Mouse (Mus musculus): ENCODE measurements at regions not wholly inside any gene's neighbourhood (a gene's known extent, or its start where the extent isn't known, plus 50 kb on each side); places are given as distances from the start of the nearest gene placed in this dataset.
"Not testable (repeated sequence)": the region's sequence is repeated elsewhere in the genome, so short reads cannot be mapped to it uniquely, and the experiment has no call there.

DNA sequence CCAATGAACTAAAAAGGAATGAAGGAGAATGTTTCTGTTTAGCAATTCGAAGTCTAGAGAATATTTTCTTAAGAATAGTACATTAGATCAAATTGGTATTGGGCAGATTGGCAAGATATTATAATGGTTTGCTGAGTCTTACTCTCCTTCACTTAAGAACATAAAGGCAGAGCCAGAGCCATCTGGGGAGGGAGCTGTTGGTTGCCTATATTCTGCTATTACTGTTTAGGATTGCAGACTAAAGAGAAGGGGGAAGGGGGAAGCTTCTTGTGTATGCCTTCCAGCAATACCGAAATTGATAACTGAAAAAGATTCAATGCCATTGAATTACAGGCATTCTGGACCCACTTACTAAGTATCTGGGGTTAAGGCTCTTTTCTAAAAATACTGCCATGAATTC lies 171.1 kb upstream of the Edil3 start:
- H3K27ac ChIP-seq (ENCODE audit: low read length) = no peak overlapping the region
- no peak overlapping the region for H3K9ac ChIP-seq (ENCODE audit: low read length)
- H3K27me3 ChIP-seq (ENCODE audit: control insufficient read depth, insufficient read depth, low read depth, low read length) = no peaks in the 10 kb centered on the region
- no peak overlapping the region for H3K4me3 ChIP-seq (ENCODE audit: low read length)
- WGBS = 60% methylated on average over 2 of the region's 2 CpGs
- ATAC-seq (ENCODE audit: low read depth) = no peak
- H3K4me2 ChIP-seq (ENCODE audit: low read depth, low read length) = no peak overlapping the region
- H3K9me3 ChIP-seq (ENCODE audit: control insufficient read depth, low read length) = no peaks in the 10 kb centered on the region
- no peaks in the 10 kb centered on the region for H3K36me3 ChIP-seq (ENCODE audit: control insufficient read depth, insufficient read depth, low read length)
- H3K4me1 ChIP-seq (replicated peaks; ENCODE audit: control insufficient read depth, insufficient read depth, low read length) = no peaks in the 10 kb centered on the region

DNA sequence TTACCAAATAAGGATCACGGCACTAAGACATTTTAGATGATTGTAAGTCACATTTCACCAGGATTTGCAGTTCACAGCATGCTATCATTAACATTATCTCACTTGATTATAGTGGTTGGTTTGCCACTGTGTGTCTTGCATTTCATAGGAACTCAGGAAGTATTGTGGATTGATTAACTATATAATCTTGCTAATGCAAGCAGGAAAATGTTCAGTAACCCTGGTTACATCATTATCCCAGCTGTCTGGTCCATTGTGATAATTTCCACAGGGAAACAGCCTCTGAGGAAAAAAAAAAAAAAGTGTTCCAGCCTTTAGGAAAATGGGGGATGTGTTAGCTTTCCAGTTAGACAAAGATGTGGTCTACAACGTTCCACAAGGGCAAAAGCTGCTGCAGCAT lies 170.2 kb upstream of the Edil3 start:
- ATAC-seq (ENCODE audit: low read depth) = no peak
- Histone ChIP-seq H3K4me1 (replicated peaks; ENCODE audit: control insufficient read depth, insufficient read depth, low read length) (no peaks in the 10 kb centered on the region), H3K4me2 (ENCODE audit: low read depth, low read length) (no peak overlapping the region), H3K27me3 (ENCODE audit: control insufficient read depth, insufficient read depth, low read depth, low read length) (no peaks in the 10 kb centered on the region), H3K9ac (ENCODE audit: low read length) (no peak overlapping the region), H3K4me3 (ENCODE audit: low read length) (no peak overlapping the region), H3K27ac (ENCODE audit: low read length) (no peak overlapping the region), H3K36me3 (ENCODE audit: control insufficient read depth, insufficient read depth, low read length) (no peaks in the 10 kb centered on the region), H3K9me3 (ENCODE audit: control insufficient read depth, low read length) (no peaks in the 10 kb centered on the region)
- WGBS = 47% methylated on average over 2 of the region's 2 CpGs

DNA sequence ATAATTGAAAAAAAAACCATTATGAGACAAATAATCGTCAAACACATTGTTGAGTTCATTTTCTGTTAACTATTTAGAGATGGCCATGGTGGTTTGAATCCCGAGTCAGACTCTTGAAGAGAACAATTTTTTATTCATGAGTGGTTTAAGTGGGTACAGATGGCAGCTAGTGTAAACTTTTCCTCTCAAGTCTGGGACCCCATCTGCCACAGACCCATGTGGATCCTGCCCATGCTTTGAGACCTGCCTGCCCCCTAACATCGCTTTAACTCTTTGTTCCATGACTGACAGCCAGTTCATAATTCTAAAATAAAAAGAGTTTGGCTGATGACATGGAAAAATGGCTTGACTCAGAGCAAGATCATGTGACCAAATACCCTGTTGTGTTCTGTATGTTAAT lies 166.2 kb upstream of the Edil3 start:
- Histone ChIP-seq H3K36me3 (ENCODE audit: control insufficient read depth, insufficient read depth, low read length) (no peaks in the 10 kb centered on the region), H3K9me3 (ENCODE audit: control insufficient read depth, low read length) (no peaks in the 10 kb centered on the region), H3K4me2 (ENCODE audit: low read depth, low read length) (no peak overlapping the region), H3K4me3 (ENCODE audit: low read length) (no peak overlapping the region), H3K4me1 (replicated peaks; ENCODE audit: control insufficient read depth, insufficient read depth, low read length) (no peaks in the 10 kb centered on the region), H3K27me3 (ENCODE audit: control insufficient read depth, insufficient read depth, low read depth, low read length) (no peaks in the 10 kb centered on the region), H3K27ac (ENCODE audit: low read length) (no peak overlapping the region), H3K9ac (ENCODE audit: low read length) (no peak overlapping the region)
- 67% methylated on average over 3 of the region's 3 CpGs for WGBS
- no peak for ATAC-seq (ENCODE audit: low read depth)

DNA sequence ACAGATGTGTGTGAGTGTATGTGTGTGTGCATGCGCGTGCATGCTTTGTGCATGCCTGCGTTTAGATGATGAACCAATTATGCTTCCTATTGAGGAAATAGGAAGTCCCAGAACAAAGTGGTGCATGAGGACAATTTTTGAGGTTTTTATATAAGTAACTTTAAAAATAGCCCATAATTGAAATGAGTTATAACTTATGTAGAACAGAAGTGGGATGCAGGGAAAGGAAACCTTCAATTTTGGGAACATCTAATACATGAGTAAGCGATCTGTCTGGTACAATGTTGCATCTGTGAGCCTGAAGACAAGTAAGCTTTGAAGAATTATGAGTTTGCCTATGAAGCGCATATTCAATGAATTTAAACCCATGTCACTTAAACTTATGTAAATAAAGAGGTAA lies 145.4 kb upstream of the Edil3 start:
- 88% methylated on average over 5 of the region's 5 CpGs for WGBS
- Histone ChIP-seq H3K4me3 (ENCODE audit: low read length) (no peak overlapping the region), H3K36me3 (ENCODE audit: control insufficient read depth, insufficient read depth, low read length) (no peaks in the 10 kb centered on the region), H3K9me3 (ENCODE audit: control insufficient read depth, low read length) (no peaks in the 10 kb centered on the region), H3K27me3 (ENCODE audit: control insufficient read depth, insufficient read depth, low read depth, low read length) (no peaks in the 10 kb centered on the region), H3K9ac (ENCODE audit: low read length) (no peak overlapping the region), H3K4me2 (ENCODE audit: low read depth, low read length) (no peak overlapping the region), H3K27ac (ENCODE audit: low read length) (no peak overlapping the region), H3K4me1 (replicated peaks; ENCODE audit: control insufficient read depth, insufficient read depth, low read length) (no peaks in the 10 kb centered on the region)
- ATAC-seq (ENCODE audit: low read depth) = no peak

DNA sequence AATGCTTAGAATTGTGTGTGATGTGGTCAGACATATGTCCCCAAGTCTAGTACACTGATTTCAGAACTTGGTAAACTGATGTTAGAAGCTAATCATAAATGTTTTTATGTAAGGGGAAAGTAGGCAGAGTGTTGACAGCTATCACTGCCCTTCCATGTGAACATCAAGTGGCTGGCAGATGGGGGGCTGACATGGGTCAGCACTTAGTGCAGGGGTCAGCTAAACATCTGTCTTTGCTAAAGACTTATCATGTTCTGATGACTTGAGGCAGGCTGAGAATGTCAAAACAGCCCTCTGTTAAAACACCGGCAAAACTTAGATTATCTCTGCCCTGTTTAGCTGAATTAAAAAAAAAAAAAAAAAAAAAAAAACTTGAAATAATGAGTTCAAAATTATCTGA lies 116.7 kb upstream of the Edil3 start:
- Histone ChIP-seq H3K36me3 (ENCODE audit: control insufficient read depth, insufficient read depth, low read length) (no peaks in the 10 kb centered on the region), H3K4me1 (replicated peaks; ENCODE audit: control insufficient read depth, insufficient read depth, low read length) (no peaks in the 10 kb centered on the region), H3K9me3 (ENCODE audit: control insufficient read depth, low read length) (no peaks in the 10 kb centered on the region), H3K9ac (ENCODE audit: low read length) (no peak overlapping the region), H3K27ac (ENCODE audit: low read length) (no peak overlapping the region), H3K27me3 (ENCODE audit: control insufficient read depth, insufficient read depth, low read depth, low read length) (no peaks in the 10 kb centered on the region), H3K4me3 (ENCODE audit: low read length) (no peak overlapping the region), H3K4me2 (ENCODE audit: low read depth, low read length) (no peak overlapping the region)
- 40% methylated on average over 1 of the region's 1 CpGs for WGBS
- ATAC-seq (ENCODE audit: low read depth) = no peak

DNA sequence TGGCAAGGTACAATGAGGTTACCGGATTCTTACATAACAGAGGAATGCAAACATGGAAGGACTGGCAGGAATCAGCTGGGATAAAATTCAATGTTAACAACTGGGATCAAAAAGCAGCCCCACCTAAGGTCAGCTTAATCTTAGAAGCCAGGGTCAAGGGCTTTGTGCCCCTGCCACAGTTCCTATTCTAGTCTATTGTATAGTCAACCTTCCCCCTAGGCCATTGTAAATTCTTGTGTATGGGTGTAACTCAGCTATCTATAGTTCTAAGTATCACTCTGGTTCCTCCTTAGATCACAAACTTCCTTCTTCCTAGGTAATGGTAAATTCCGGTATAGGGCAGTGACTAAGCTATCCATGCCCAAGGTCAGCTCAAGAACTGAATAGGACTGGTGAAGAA lies 91.6 kb upstream of the Edil3 start:
- H3K4me1 ChIP-seq (replicated peaks; ENCODE audit: control insufficient read depth, insufficient read depth, low read length); ATAC-seq (ENCODE audit: low read depth); H3K4me2 ChIP-seq (ENCODE audit: low read depth, low read length); H3K27ac ChIP-seq (ENCODE audit: low read length); H3K27me3 ChIP-seq (ENCODE audit: control insufficient read depth, insufficient read depth, low read depth, low read length); H3K9ac ChIP-seq (ENCODE audit: low read length); H3K9me3 ChIP-seq (ENCODE audit: control insufficient read depth, low read length); H3K36me3 ChIP-seq (ENCODE audit: control insufficient read depth, insufficient read depth, low read length); H3K4me3 ChIP-seq (ENCODE audit: low read length): not testable (repeated sequence)
- 87% methylated on average over 2 of the region's 2 CpGs for WGBS

DNA sequence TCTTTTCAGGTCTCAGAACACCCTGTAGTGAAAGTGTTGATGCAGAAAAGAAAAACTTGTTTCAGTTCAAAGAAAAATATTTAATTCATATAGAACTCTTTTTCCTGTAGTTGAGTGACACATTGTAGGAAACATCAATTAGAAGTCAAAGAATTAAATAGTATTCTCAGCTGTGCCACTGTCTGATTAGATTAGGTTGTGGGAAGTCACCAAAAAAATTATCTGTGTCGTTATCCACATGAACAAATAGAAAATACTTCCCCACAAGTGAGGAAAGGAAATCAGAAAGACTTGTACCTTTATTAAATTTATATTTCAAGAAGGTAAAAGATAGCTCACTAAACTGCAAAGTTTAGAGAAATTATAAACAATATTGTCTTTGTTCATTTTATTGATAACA lies 71.4 kb upstream of the Edil3 start:
- no peak overlapping the region for H3K9ac ChIP-seq (ENCODE audit: low read length)
- H3K4me2 ChIP-seq (ENCODE audit: low read depth, low read length) = no peak overlapping the region
- ATAC-seq (ENCODE audit: low read depth) = no peak
- H3K9me3 ChIP-seq (ENCODE audit: control insufficient read depth, low read length) = no peaks in the 10 kb centered on the region
- no peaks in the 10 kb centered on the region for H3K27me3 ChIP-seq (ENCODE audit: control insufficient read depth, insufficient read depth, low read depth, low read length)
- no peaks in the 10 kb centered on the region for H3K36me3 ChIP-seq (ENCODE audit: control insufficient read depth, insufficient read depth, low read length)
- no peak overlapping the region for H3K27ac ChIP-seq (ENCODE audit: low read length)
- WGBS = 53% methylated on average over 1 of the region's 1 CpGs
- H3K4me1 ChIP-seq (replicated peaks; ENCODE audit: control insufficient read depth, insufficient read depth, low read length) = no peaks in the 10 kb centered on the region
- H3K4me3 ChIP-seq (ENCODE audit: low read length) = no peak overlapping the region
